Mouse (Mus musculus): ENCODE results near the gene Stk32c. TPM values are rescaled to one million over a fixed set of nuclear protein-coding genes. Genes with fewer than 3 reads are reported as not detected.

Gene Stk32c
- polyA plus RNA-seq, 1 experiment: 3.2 TPM

- no peaks in the 10 kb centered on the region for H3K27me3 ChIP-seq (replicated peaks; ENCODE audit: control insufficient read depth, insufficient read depth, low read length)
- TF ChIP-seq POLR2A (IDR thresholded peaks at IDR 0.05; ENCODE audit: low read depth, low read length): no peak
- no peak for TF ChIP-seq CTCF (conservative IDR thresholded peaks at IDR 0.05; ENCODE audit: insufficient read depth, insufficient read length, low read depth, low read length)
- H3K36me3 ChIP-seq (ENCODE audit: control insufficient read depth, insufficient read depth, low read length): no peaks in the 10 kb centered on the region
- no peak for DNase-seq
- no peak overlapping the region for H3K4me3 ChIP-seq (ENCODE audit: insufficient read depth, low read depth, low read length)
- no peaks in the 10 kb centered on the region for H3K4me1 ChIP-seq (ENCODE audit: control insufficient read depth, insufficient read depth, low read length)
- 43% methylated on average over 5 of the region's 5 CpGs for WGBS
- no peak overlapping the region for H3K27ac ChIP-seq (ENCODE audit: insufficient read depth, low read depth, low read length)
These were observed 27.1 kb downstream of the Stk32c start for GRCm38 (mm10) chr7:139185971-139186370.

GRCm38 (mm10) chr7:139184846-139185245, 28.3 kb downstream of the Stk32c start:
- H3K4me1 ChIP-seq (ENCODE audit: control insufficient read depth, insufficient read depth, low read length): no peaks in the 10 kb centered on the region
- 82% methylated on average over 7 of the region's 7 CpGs for WGBS
- H3K4me3 ChIP-seq (ENCODE audit: insufficient read depth, low read depth, low read length): no peak overlapping the region
- DNase-seq: no peak
- no peaks in the 10 kb centered on the region for H3K36me3 ChIP-seq (ENCODE audit: control insufficient read depth, insufficient read depth, low read length)
- no peaks in the 10 kb centered on the region for H3K27me3 ChIP-seq (replicated peaks; ENCODE audit: control insufficient read depth, insufficient read depth, low read length)
- H3K27ac ChIP-seq (ENCODE audit: insufficient read depth, low read depth, low read length): no peak overlapping the region
- TF ChIP-seq POLR2A (IDR thresholded peaks at IDR 0.05; ENCODE audit: low read depth, low read length): no peak
- no peak for TF ChIP-seq CTCF (conservative IDR thresholded peaks at IDR 0.05; ENCODE audit: insufficient read depth, insufficient read length, low read depth, low read length)

- Histone ChIP-seq H3K27ac (ENCODE audit: insufficient read depth, low read depth, low read length) (no peak overlapping the region), H3K27me3 (replicated peaks; ENCODE audit: control insufficient read depth, insufficient read depth, low read length) (no peaks in the 10 kb centered on the region), H3K4me3 (ENCODE audit: insufficient read depth, low read depth, low read length) (no peak overlapping the region), H3K36me3 (ENCODE audit: control insufficient read depth, insufficient read depth, low read length) (no peaks in the 10 kb centered on the region), H3K4me1 (ENCODE audit: control insufficient read depth, insufficient read depth, low read length) (no peaks in the 10 kb centered on the region)
- WGBS: 78% methylated on average over 3 of the region's 4 CpGs
- no peak for DNase-seq
- TF ChIP-seq CTCF (conservative IDR thresholded peaks at IDR 0.05; ENCODE audit: insufficient read depth, insufficient read length, low read depth, low read length): no peak
- no peak for TF ChIP-seq POLR2A (IDR thresholded peaks at IDR 0.05; ENCODE audit: low read depth, low read length)
These were observed 28.7 kb downstream of the Stk32c start for GRCm38 (mm10) chr7:139184396-139184795.

- TF ChIP-seq CTCF (conservative IDR thresholded peaks at IDR 0.05; ENCODE audit: insufficient read depth, insufficient read length, low read depth, low read length) (no peak), POLR2A (IDR thresholded peaks at IDR 0.05; ENCODE audit: low read depth, low read length) (no peak)
- Histone ChIP-seq H3K27me3 (replicated peaks; ENCODE audit: control insufficient read depth, insufficient read depth, low read length) (no peaks in the 10 kb centered on the region), H3K27ac (ENCODE audit: insufficient read depth, low read depth, low read length) (no peak overlapping the region), H3K4me3 (ENCODE audit: insufficient read depth, low read depth, low read length) (no peak overlapping the region), H3K36me3 (ENCODE audit: control insufficient read depth, insufficient read depth, low read length) (no peaks in the 10 kb centered on the region), H3K4me1 (ENCODE audit: control insufficient read depth, insufficient read depth, low read length) (no peaks in the 10 kb centered on the region)
- no peak for DNase-seq
- WGBS: 87% methylated on average over 3 of the region's 3 CpGs
These were observed 33.0 kb downstream of the Stk32c start for GRCm38 (mm10) chr7:139180058-139180457.

GRCm38 (mm10) chr7:139179299-139179698, 33.8 kb downstream of the Stk32c start:
- Histone ChIP-seq H3K4me1 (ENCODE audit: control insufficient read depth, insufficient read depth, low read length) (no peaks in the 10 kb centered on the region), H3K27me3 (replicated peaks; ENCODE audit: control insufficient read depth, insufficient read depth, low read length) (no peaks in the 10 kb centered on the region), H3K4me3 (ENCODE audit: insufficient read depth, low read depth, low read length) (no peak overlapping the region), H3K36me3 (ENCODE audit: control insufficient read depth, insufficient read depth, low read length) (no peaks in the 10 kb centered on the region), H3K27ac (ENCODE audit: insufficient read depth, low read depth, low read length) (no peak overlapping the region)
- 77% methylated on average over 5 of the region's 5 CpGs for WGBS
- DNase-seq: no peak
- TF ChIP-seq CTCF (conservative IDR thresholded peaks at IDR 0.05; ENCODE audit: insufficient read depth, insufficient read length, low read depth, low read length): no peak
- no peak for TF ChIP-seq POLR2A (IDR thresholded peaks at IDR 0.05; ENCODE audit: low read depth, low read length)

GRCm38 (mm10) chr7:139169143-139169542, 44.0 kb downstream of the Stk32c start:
- Histone ChIP-seq H3K4me3 (ENCODE audit: insufficient read depth, low read depth, low read length) (no peak overlapping the region), H3K27me3 (replicated peaks; ENCODE audit: control insufficient read depth, insufficient read depth, low read length) (no peaks in the 10 kb centered on the region), H3K27ac (ENCODE audit: insufficient read depth, low read depth, low read length) (no peak overlapping the region), H3K4me1 (ENCODE audit: control insufficient read depth, insufficient read depth, low read length) (no peaks in the 10 kb centered on the region), H3K36me3 (ENCODE audit: control insufficient read depth, insufficient read depth, low read length) (no peaks in the 10 kb centered on the region)
- TF ChIP-seq POLR2A (IDR thresholded peaks at IDR 0.05; ENCODE audit: low read depth, low read length): no peak
- TF ChIP-seq CTCF (conservative IDR thresholded peaks at IDR 0.05; ENCODE audit: insufficient read depth, insufficient read length, low read depth, low read length): no peak
- DNase-seq: no peak
- 42% methylated on average over 4 of the region's 4 CpGs for WGBS

GRCm38 (mm10) chr7:139164410-139164809, 48.7 kb downstream of the Stk32c start:
- TF ChIP-seq CTCF (conservative IDR thresholded peaks at IDR 0.05; ENCODE audit: insufficient read depth, insufficient read length, low read depth, low read length) (no peak), POLR2A (IDR thresholded peaks at IDR 0.05; ENCODE audit: low read depth, low read length) (no peak)
- Histone ChIP-seq H3K36me3 (ENCODE audit: control insufficient read depth, insufficient read depth, low read length) (no peaks in the 10 kb centered on the region), H3K27ac (ENCODE audit: insufficient read depth, low read depth, low read length) (no peak overlapping the region), H3K27me3 (replicated peaks; ENCODE audit: control insufficient read depth, insufficient read depth, low read length) (no peaks in the 10 kb centered on the region), H3K4me3 (ENCODE audit: insufficient read depth, low read depth, low read length) (no peak overlapping the region), H3K4me1 (ENCODE audit: control insufficient read depth, insufficient read depth, low read length) (no peaks in the 10 kb centered on the region)
- DNase-seq: no peak
- WGBS: 52% methylated on average over 5 of the region's 5 CpGs

GRCm38 (mm10) chr7:139158956-139159355, 54.2 kb downstream of the Stk32c start:
- 82% methylated on average over 5 of the region's 5 CpGs for WGBS

More at GRCm38 (mm10) chr7:139158956-139159355, 54.2 kb downstream of the Stk32c start:
- peaks cover 11% of the 10 kb centered on the region; the same call in 1 of the 2 replicates for H3K4me1 ChIP-seq (ENCODE audit: control insufficient read depth, insufficient read depth, low read length)
- no peaks in the 10 kb centered on the region for H3K27me3 ChIP-seq (replicated peaks; ENCODE audit: control insufficient read depth, insufficient read depth, low read length)
- no peak for TF ChIP-seq CTCF (conservative IDR thresholded peaks at IDR 0.05; ENCODE audit: insufficient read depth, insufficient read length, low read depth, low read length)
- TF ChIP-seq POLR2A (IDR thresholded peaks at IDR 0.05; ENCODE audit: low read depth, low read length): no peak
- no peak for DNase-seq
- no peak overlapping the region for H3K27ac ChIP-seq (ENCODE audit: insufficient read depth, low read depth, low read length)
- H3K4me3 ChIP-seq (ENCODE audit: insufficient read depth, low read depth, low read length): no peak overlapping the region
- H3K36me3 ChIP-seq (ENCODE audit: control insufficient read depth, insufficient read depth, low read length): no peaks in the 10 kb centered on the region
